Mouse (Mus musculus) heart, embryonic 12.5 days (tissue): Measurements from ENCODE around the gene Mpi. TPM values are rescaled to one million over a fixed set of nuclear protein-coding genes. Genes with fewer than 3 reads are reported as not detected.

ENCODE experiments used
- ATAC-seq: fragments of 200-750 bp; cut with Nextera tagmentation; 2 replicates; pipeline ENCODE4 v1.8.0; 2017; ENCODE audit warnings: moderate TSS enrichment, moderate library complexity; ENCODE audit not compliant: insufficient number of reproducible peaks, low FRiP score
- H3K27ac ChIP-seq: fragments of 300-500 bp; sonication (generic); 2 replicates; pipeline ENCODE4 v1.5.1; 2016; ENCODE audit warnings: mild to moderate bottlenecking, moderate library complexity; ENCODE audit not compliant: poor library complexity, severe bottlenecking
- H3K27me3 ChIP-seq: fragments of 300-500 bp; sonication (generic); replicated peaks from 2 replicates; pipeline ENCODE4 v1.6.1; 2016; ENCODE audit warnings: mild to moderate bottlenecking, moderate library complexity
- H3K36me3 ChIP-seq: fragments of 300-500 bp; sonication (generic); 2 replicates; pipeline ENCODE4 v1.6.1; 2016; ENCODE audit warnings: mild to moderate bottlenecking, moderate library complexity
- H3K4me1 ChIP-seq: fragments of 300-500 bp; sonication (generic); replicated peaks from 2 replicates; pipeline ENCODE4 v1.6.1; 2016; ENCODE audit warnings: mild to moderate bottlenecking
- H3K4me2 ChIP-seq: fragments of 300-500 bp; sonication (generic); 2 replicates; pipeline ENCODE4 v1.6.1; 2016; ENCODE audit warnings: mild to moderate bottlenecking, moderate library complexity
- H3K4me3 ChIP-seq: fragments of 300-500 bp; sonication (generic); 2 replicates; pipeline ENCODE4 v1.5.1; 2016; ENCODE audit warnings: mild to moderate bottlenecking
- H3K9ac ChIP-seq: fragments of 300-500 bp; sonication (generic); 2 replicates; pipeline ENCODE4 v1.6.1; 2016; ENCODE audit warnings: mild to moderate bottlenecking, moderate library complexity
- H3K9me3 ChIP-seq: fragments of 300-500 bp; sonication (generic); replicated peaks from 2 replicates; pipeline ENCODE4 v1.6.1; 2016; ENCODE audit warnings: mild to moderate bottlenecking, moderate library complexity
- WGBS: fragments of 180-500 bp; shearing (Covaris S2); methylation state at CpG from one replicate; pipeline ENCODE4 v1.1.7; 2016; 5-methylcytosine and 5-hydroxymethylcytosine counted together
- polyA plus RNA-seq: library from polyadenylated mRNA; unstranded; fragments of >200 nt; fragmentation: Nextera tagmentation; extraction: Ambion mirVana; gene quantifications from 2 replicates; pipeline ENCODE4 v1.2.1, GENCODE M21; 2016

Gene Mpi
- 75.6 and 82.6 TPM in 2 replicates for polyA plus RNA-seq

DNA sequence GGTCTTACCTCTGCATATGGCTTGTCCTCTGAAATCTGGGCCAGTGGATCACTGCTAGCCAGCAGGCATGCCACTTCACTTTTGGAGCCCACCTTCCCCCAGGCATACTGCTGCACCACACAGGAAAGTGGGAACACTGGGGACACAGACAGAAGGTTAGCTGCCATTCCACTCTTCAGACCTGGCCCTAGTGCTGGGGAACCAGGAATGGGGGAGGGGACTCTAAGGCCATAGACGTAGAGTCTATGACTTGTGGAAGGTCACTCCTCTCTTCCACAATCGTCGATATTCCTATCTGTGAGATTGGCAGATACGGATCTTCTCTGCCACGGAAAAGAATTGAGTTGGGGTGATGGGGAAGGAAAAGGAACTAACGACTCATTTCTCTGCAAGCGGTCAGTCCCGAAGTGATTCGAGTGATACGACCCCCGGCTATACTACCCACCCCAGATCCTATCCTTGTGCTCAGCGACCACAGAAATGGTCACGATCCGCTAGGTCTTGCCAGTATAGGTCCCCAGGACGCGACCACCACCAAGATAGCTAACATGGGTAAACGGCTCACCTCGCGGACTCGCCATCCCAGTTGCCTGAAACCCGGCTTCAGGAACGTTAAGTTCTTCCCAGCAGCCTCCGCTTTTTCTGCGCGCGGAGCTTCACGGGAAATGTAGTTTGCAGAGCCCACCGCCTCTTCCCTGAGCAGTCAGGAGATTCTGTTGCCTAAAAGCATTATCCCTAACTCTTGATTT is at the start of gene Mpi:
Gene Mpi (minus strand): TSS at position 625 of the 749 bp plus-strand sequence.
- Histone ChIP-seq H3K4me1 (peaks cover 40% of the 10 kb centered on the region), H3K9ac (peak within 1 kb of the TSS; percentile 84), H3K4me3 (peak within 1 kb of the TSS; percentile 79), H3K9me3 (no peaks in the 10 kb centered on the region), H3K36me3 (peaks cover 21% of the 10 kb centered on the region), H3K4me2 (peak within 1 kb of the TSS; percentile 84), H3K27me3 (no peaks in the 10 kb centered on the region), H3K27ac (no peak within 1 kb of the TSS)
- ATAC-seq, result peak; percentile 40; the same call in 1 of the 2 replicates
- WGBS, result under 1% methylated on average over 28 of the region's 28 CpGs

DNA sequence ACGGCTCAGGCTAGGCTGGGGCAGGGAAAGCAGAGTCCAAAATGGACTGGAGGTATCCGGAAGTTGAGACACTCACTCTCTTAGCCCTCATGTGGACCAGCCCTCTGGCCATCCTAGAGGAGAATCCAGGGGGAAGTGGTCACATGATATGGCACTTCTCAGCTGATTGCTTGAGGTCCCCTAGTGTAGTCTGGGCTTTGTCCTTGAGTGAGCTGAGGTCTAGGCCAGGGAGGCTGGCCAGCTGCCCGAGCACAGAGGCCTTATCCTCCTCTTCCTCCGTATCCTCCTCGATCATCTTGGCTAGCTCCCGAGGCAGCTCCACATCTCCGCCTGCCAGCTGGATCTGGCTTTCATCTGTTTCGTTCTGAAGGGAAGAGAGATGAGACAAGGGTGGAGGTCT is 49.5 kb upstream of the Mpi start:
- Histone ChIP-seq H3K27me3 (peaks cover 32% of the 10 kb centered on the region), H3K4me3 (no peak overlapping the region), H3K27ac (no peak overlapping the region), H3K4me2 (no peak overlapping the region), H3K36me3 (no peaks in the 10 kb centered on the region), H3K9me3 (no peaks in the 10 kb centered on the region), H3K4me1 (peaks cover 59% of the 10 kb centered on the region), H3K9ac (no peak overlapping the region)
- no peak for ATAC-seq
- WGBS, result 16% methylated on average over 8 of the region's 8 CpGs

DNA sequence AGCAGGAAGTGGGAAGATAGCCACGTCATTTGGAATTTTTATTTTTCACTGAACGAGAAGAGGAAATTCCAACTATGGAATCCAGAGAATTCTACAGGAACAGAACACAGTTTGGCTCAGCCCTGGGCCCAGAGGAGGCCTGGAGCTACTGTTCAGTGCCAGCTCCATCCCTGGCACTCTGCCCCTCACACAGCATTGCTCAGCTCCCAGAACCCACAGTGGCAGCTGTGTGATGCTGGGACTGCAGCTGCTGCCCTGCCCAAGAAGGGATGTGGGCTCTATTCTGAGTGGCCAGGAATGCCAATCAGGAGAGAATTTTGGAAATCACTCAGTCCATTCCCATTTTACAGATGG is 48.8 kb upstream of the Mpi start:
- H3K9me3 ChIP-seq, result no peaks in the 10 kb centered on the region
- H3K27me3 ChIP-seq, result peaks cover 24% of the 10 kb centered on the region
- H3K36me3 ChIP-seq, result 0 out of 2 replicates have a peak, but pooled peaks cover under 1% of the 10 kb centered on the region
- 11% methylated on average over 2 of the region's 2 CpGs for WGBS
- no peak overlapping the region for H3K9ac ChIP-seq
- no peak overlapping the region for H3K4me2 ChIP-seq
- peaks cover 57% of the 10 kb centered on the region for H3K4me1 ChIP-seq
- no peak for ATAC-seq
- no peak overlapping the region for H3K4me3 ChIP-seq
- no peak overlapping the region for H3K27ac ChIP-seq

DNA sequence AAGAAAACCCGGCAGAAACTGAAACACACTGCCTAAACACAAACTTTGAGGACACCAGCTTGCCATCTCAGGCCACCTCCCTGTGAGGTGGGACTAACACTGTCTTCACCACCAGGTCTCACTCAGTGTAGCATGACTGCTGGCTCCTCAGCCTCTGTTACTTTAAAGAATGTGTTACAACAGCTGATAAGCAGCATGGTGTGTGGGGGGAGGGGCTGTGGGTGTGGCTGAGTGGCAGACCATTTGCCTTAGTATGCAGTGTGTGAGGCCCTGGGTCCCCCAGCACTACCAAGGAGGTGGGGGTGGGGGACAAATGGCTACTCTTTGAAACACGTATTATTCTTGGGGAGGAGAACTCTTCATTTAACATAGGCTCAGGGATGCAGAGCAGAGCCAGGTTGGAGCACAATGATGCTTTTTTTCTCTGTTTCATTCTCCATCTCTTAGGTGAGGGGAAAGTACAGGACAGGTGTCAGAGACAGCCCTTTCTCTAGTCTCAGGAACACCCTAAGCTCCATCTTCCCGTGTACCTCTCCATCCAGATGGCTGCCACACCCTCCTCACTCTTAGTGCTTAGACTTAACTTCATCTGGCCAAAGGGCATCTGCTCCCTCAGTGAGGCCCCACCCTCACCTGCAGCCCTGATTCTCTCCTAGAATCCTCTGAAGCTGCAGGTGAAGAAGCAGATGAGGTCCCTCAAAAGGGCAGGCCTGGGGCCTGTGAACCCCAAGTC is 48.2 kb upstream of the Mpi start:
- no peak overlapping the region for H3K9ac ChIP-seq
- H3K27me3 ChIP-seq, result peaks cover 19% of the 10 kb centered on the region
- H3K9me3 ChIP-seq, result no peaks in the 10 kb centered on the region
- WGBS, result 1% methylated on average over 3 of the region's 3 CpGs
- no peak overlapping the region for H3K27ac ChIP-seq
- H3K4me1 ChIP-seq, result peaks cover 52% of the 10 kb centered on the region
- no peak overlapping the region for H3K4me3 ChIP-seq
- H3K36me3 ChIP-seq, result 0 out of 2 replicates have a peak, but pooled peaks cover 3% of the 10 kb centered on the region
- 0 out of 2 replicates have a peak overlapping the region, but pooled peaks have one; percentile 3 for H3K4me2 ChIP-seq
- peak; percentile 65 for ATAC-seq

DNA sequence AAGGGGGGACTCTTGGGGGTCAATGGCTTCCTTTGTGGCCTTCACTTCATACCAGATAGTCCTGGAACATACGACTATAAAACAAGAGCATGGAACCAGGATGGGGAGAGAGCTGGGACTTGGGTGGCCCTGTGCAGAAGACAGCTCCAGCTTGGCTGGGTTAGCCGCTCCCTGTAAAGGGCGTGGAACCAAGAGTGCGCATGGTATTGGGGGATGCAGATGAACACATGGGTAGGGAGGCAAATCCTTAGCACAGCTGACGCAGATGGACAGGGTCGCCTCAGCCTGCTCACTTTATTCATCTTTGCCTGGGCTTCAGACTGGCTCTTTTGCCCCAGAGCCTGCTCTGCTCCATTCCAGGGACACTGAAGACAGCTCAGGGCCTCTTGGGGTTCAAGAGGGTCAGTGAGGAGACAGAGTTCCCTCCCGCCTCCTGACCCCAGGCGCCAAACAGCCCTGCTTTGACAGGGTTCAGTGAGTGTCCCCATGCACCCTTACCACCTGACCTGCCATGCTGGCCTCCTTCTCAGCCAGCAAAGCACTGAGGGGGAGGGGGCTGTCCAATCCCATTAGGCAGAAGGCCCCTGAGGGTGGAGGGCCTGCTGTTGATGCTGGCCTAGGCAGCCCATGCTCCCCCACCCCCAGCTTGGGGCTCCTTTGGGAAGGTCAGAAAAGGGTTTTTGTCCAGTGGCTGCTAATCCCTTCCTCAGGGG is 46.4 kb upstream of the Mpi start:
- Histone ChIP-seq H3K27me3 (peaks cover 3% of the 10 kb centered on the region; the same call in 1 of the 2 replicates), H3K4me3 (no peak overlapping the region), H3K4me1 (peaks cover 58% of the 10 kb centered on the region), H3K9me3 (no peaks in the 10 kb centered on the region), H3K36me3 (peaks cover 16% of the 10 kb centered on the region), H3K4me2 (no peak overlapping the region), H3K9ac (no peak overlapping the region), H3K27ac (no peak overlapping the region)
- WGBS, result 55% methylated on average over 8 of the region's 8 CpGs
- no peak for ATAC-seq

DNA sequence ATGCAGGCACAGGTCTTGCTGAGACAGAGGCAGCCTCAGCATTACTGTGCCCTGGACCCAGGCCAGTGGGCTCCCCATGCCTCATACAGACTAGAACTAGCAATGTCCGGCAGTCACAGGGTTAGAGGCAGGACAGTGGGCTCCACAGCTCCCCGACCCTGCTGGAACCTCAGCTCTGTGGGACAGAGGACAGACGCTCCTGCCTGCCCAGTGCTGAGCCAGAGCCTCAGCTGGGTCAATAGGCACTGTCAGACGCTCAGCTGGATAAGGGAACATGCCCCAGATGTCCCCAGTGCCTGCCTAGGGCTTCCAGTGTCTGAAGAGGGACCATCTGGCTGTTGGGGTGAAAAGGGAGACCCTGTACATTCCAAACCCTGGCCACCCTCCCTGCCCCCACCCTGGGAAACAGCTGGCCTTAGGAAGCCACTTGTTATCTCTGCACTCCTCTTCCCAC is 45.4 kb upstream of the Mpi start:
- peak overlapping the region; percentile 35; the same call in 1 of the 2 replicates for H3K9ac ChIP-seq
- peaks cover 65% of the 10 kb centered on the region for H3K4me1 ChIP-seq
- 13% methylated on average over 4 of the region's 4 CpGs for WGBS
- ATAC-seq, result no peak; the same call in 1 of the 2 replicates
- no peak overlapping the region for H3K4me3 ChIP-seq
- H3K36me3 ChIP-seq, result peaks cover 27% of the 10 kb centered on the region
- H3K4me2 ChIP-seq, result no peak overlapping the region
- H3K27ac ChIP-seq, result peak overlapping the region; percentile 2; the same call in 1 of the 2 replicates
- no peaks in the 10 kb centered on the region for H3K27me3 ChIP-seq
- no peaks in the 10 kb centered on the region for H3K9me3 ChIP-seq

DNA sequence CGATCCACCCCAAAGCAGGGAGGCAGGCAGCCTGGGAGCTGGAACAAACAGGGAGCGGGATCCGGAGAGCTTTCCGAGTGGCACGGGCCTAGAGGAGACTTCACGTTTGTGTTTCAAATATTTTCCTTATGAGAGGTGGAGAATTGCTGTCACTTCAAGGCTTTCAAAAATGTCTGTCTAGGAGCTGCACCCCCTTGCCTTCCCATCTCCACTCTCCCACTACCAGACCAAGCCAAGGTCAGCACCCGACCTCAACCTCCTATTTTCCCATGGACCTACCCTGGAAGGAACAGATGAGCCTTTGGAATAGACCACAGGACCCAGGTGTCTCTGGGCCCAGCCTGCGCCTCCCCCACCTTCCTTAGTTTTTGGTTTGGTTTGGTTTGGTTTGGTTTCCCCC is 44.7 kb upstream of the Mpi start:
- Histone ChIP-seq H3K9ac (no peak overlapping the region), H3K36me3 (peaks cover 34% of the 10 kb centered on the region), H3K27me3 (no peaks in the 10 kb centered on the region), H3K4me3 (no peak overlapping the region), H3K4me1 (peaks cover 63% of the 10 kb centered on the region), H3K27ac (no peak overlapping the region), H3K4me2 (no peak overlapping the region), H3K9me3 (no peaks in the 10 kb centered on the region)
- no peak for ATAC-seq
- 76% methylated on average over 8 of the region's 8 CpGs for WGBS

DNA sequence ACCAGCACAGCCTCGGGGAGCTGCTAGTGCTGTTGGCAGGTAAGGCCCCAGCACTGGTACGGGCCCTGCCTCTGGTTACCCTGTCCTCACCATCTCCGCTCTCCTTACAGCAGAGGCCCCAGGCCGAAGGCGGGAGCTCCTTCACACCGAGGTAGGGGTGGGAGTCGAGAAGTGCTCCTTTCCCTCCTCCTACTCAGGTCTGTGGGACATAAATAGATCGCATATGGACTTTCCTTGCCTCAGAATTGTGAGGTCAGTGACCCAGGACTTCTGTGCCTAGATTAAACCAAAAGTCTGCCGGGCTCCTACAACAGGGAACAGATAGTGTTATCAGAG is 41.6 kb upstream of the Mpi start:
- Histone ChIP-seq H3K36me3 (peaks cover 45% of the 10 kb centered on the region), H3K4me1 (peaks cover 39% of the 10 kb centered on the region), H3K4me2 (no peak overlapping the region), H3K27ac (no peak overlapping the region), H3K27me3 (no peaks in the 10 kb centered on the region), H3K9ac (0 out of 2 replicates have a peak overlapping the region, but pooled peaks have one; percentile 13), H3K9me3 (no peaks in the 10 kb centered on the region), H3K4me3 (no peak overlapping the region)
- WGBS, result 40% methylated on average over 9 of the region's 9 CpGs
- no peak for ATAC-seq

DNA sequence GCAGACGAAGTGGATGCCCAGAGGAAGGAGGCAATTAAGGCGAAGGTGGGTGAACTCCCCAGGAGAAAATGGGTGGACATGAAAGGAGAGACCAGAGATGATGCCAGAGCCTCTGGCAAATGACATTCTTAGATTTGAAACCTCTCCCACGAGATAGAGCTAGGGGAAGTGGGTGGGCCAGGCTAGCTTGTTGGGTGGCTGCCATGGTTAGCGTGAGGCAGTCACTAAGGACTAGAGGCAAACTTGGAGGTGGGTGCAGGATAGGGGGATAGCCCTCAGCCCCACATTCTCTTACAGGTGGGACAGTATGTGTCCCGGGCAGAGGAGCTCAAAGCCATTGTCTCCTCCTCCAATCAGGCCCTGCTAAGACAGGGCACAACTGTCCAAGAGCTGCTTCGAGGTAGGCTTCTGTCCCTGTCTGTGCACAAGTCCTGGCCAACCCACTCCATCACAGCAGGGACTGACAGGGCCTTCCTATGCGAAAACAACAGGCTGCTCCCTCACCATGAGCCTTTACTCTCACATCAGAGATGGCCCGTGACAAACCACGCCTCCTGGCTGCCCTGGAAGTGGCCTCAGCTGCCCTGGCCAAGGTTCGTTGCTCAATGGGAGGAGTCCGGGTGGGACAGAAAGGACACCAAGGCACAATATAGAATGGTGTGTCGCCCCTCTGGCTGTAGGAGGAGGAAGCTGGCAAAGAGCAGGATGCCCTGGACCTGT is 41.1 kb upstream of the Mpi start:
- Histone ChIP-seq H3K4me3 (no peak overlapping the region), H3K9ac (0 out of 2 replicates have a peak overlapping the region, but pooled peaks have one; percentile 13), H3K9me3 (no peaks in the 10 kb centered on the region), H3K4me1 (peaks cover 37% of the 10 kb centered on the region), H3K4me2 (no peak overlapping the region), H3K27ac (no peak overlapping the region), H3K36me3 (peaks cover 45% of the 10 kb centered on the region), H3K27me3 (no peaks in the 10 kb centered on the region)
- WGBS, result 54% methylated on average over 12 of the region's 12 CpGs
- ATAC-seq, result no peak

DNA sequence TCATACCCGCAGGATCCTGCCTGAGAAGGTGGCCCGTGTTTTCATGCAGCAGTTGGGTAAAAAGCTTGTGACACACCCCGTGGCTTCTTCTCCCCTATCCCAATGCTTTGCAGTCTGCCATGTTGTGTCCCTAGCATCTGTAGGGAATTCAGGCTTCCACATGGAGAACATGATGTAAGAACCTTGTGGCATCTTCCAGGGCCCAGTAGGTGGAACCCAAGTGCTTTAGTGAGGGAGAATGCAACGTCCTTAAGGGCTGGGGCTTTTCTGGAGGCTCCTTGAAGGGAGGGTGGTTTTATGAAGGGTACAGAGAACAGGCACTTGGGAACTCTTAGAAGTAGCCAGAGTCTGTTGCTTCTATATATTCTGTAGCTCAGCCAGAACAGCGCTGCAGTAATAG is 38.2 kb upstream of the Mpi start:
- Histone ChIP-seq H3K27ac (no peak overlapping the region), H3K9me3 (no peaks in the 10 kb centered on the region), H3K9ac (peak overlapping the region; percentile 79; the same call in 1 of the 2 replicates), H3K27me3 (no peaks in the 10 kb centered on the region), H3K4me3 (no peak overlapping the region), H3K4me2 (peak overlapping the region; percentile 84), H3K36me3 (peaks cover 61% of the 10 kb centered on the region), H3K4me1 (peaks cover 24% of the 10 kb centered on the region)
- no peak for ATAC-seq
- WGBS, result 30% methylated on average over 5 of the region's 5 CpGs
